Mouse (Mus musculus): ENCODE data around the gene Bex3. TPM values are rescaled to one million over a fixed set of nuclear protein-coding genes. Genes with fewer than 3 reads are reported as not detected.
"Not testable (repeated sequence)": the region's sequence is repeated elsewhere in the genome, so short reads cannot be mapped to it uniquely, and the experiment has no call there.

Bex3 gene
- not detected in 2 replicates for polyA plus RNA-seq (2012; ENCODE audit: insufficient read depth, insufficient read length, low replicate concordance, missing spikeins)

DNA sequence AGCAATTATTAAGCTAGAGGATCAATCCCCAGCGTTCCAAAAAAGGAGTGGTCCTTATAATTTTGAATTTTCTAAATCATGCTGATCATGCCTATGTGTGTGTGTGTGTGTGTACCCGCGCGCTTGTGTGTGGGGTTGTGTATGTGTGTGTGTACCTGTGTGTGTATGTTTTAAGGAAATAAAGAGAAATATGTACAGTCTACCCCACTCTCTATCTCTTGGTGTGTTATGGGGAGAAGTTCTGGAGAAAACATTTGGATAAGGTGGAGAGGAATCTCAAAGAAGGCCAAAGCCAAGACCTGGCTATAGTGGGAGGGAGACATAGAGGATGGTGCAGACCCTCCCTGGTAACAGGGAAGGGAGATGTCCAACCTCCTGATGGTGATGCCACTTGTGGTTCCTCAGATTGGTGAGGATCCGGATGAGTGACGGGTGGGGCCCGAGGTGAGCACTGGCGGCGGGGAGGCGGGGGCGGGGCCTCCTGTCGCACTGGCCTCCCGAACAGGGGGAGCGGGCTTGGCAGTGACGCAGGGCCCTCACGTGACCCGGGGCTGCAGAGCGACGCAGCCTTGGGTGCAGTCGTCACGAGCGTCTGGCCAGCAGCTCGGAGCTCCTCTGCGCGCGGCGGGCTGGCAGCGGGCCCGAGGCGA lies at the start of gene Bex3:
Gene Bex3 (plus strand): TSS at position 511 of the 650 bp plus-strand sequence.
- peak within 1 kb of the TSS; percentile 37 for H3K4me3 ChIP-seq (ENCODE audit: insufficient read depth, low read depth, low read length)
- H3K27ac ChIP-seq (ENCODE audit: insufficient read depth, low read depth, low read length): peak within 1 kb of the TSS; percentile 73
- WGBS: 42% methylated on average over 9 of the region's 30 CpGs
- H3K4me1 ChIP-seq (ENCODE audit: control insufficient read depth, insufficient read depth, low read length): not testable (repeated sequence)

DNA sequence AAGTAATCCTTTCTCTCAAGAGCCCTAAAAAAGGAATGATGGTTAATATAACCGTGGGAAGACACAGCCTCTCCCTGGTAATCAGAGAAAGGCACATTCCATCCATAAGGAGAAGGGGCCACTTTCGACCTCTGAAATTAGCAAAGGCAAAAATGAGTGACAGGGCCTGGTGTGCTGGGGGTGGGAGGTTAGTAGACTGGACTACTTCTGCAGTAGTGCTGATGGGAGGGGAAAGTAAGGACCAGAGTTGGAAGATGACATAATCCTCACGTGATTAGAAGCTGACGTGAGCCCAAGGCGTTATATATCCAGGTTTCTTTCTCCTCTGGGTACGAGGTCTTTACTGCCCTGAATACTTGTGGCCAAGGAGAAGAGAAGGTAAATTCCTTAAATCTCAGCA lies 46.3 kb upstream of the Bex3 start:
- H3K4me1 ChIP-seq (ENCODE audit: control insufficient read depth, insufficient read depth, low read length): no peaks in the 10 kb centered on the region
- WGBS: 85% methylated on average over 6 of the region's 6 CpGs
- no peak overlapping the region for H3K27ac ChIP-seq (ENCODE audit: insufficient read depth, low read depth, low read length)
- TF ChIP-seq CTCF (IDR thresholded peaks at IDR 0.05; ENCODE audit: insufficient read depth, low read depth, low read length) (no peak), POLR2A (IDR thresholded peaks at IDR 0.05; ENCODE audit: insufficient read depth, low read depth, low read length) (no peak)
- H3K4me3 ChIP-seq (ENCODE audit: insufficient read depth, low read depth, low read length): no peak overlapping the region

DNA sequence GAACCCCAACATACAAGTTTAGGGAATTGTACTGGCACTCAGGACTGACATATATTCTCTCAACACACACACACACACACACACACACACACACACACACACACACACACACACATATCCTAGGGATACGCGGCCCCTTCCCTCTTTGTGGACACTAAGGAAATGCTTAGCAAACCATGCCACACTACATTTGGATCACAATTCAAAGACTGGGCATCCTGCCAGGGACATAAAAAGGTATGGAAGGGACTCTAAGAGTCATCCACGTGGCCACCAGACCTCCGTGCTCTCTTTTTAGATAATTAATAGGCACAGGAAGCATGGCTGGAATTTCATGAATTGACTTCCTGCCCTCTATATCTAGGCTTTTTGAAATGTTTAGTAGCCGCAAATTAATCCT lies 42.3 kb upstream of the Bex3 start:
- WGBS: 65% methylated on average over 5 of the region's 5 CpGs

GRCm38 (mm10) chrX:136238118-136238517 lies 31.9 kb upstream of the Bex3 start:
- 24% methylated on average over 3 of the region's 3 CpGs for WGBS
- no peak overlapping the region for H3K27ac ChIP-seq (ENCODE audit: insufficient read depth, low read depth, low read length)
- no peaks in the 10 kb centered on the region for H3K4me1 ChIP-seq (ENCODE audit: control insufficient read depth, insufficient read depth, low read length)
- TF ChIP-seq CTCF (IDR thresholded peaks at IDR 0.05; ENCODE audit: insufficient read depth, low read depth, low read length) (no peak), POLR2A (IDR thresholded peaks at IDR 0.05; ENCODE audit: insufficient read depth, low read depth, low read length) (no peak)
- H3K4me3 ChIP-seq (ENCODE audit: insufficient read depth, low read depth, low read length): no peak overlapping the region

More for the DNA sequence above, 42.3 kb upstream of the Bex3 start:
- H3K4me1 ChIP-seq (ENCODE audit: control insufficient read depth, insufficient read depth, low read length): no peaks in the 10 kb centered on the region
- H3K27ac ChIP-seq (ENCODE audit: insufficient read depth, low read depth, low read length): no peak overlapping the region
- TF ChIP-seq POLR2A (IDR thresholded peaks at IDR 0.05; ENCODE audit: insufficient read depth, low read depth, low read length) (no peak), CTCF (IDR thresholded peaks at IDR 0.05; ENCODE audit: insufficient read depth, low read depth, low read length) (no peak)
- no peak overlapping the region for H3K4me3 ChIP-seq (ENCODE audit: insufficient read depth, low read depth, low read length)

- TF ChIP-seq POLR2A (IDR thresholded peaks at IDR 0.05; ENCODE audit: insufficient read depth, low read depth, low read length) (no peak), CTCF (IDR thresholded peaks at IDR 0.05; ENCODE audit: insufficient read depth, low read depth, low read length) (no peak)
These were observed 26.9 kb upstream of the Bex3 start for GRCm38 (mm10) chrX:136243181-136243580.

GRCm38 (mm10) chrX:136244574-136245229 lies 25.4 kb upstream of the Bex3 start, which contains the start of gene Tceal9:
Tceal9 (plus strand) TSS chrX:136245079.
- Histone ChIP-seq H3K27ac (ENCODE audit: insufficient read depth, low read depth, low read length) (peak within 1 kb of the TSS; percentile 77; the same call in 1 of the 2 replicates), H3K4me1 (ENCODE audit: control insufficient read depth, insufficient read depth, low read length) (no peaks in the 10 kb centered on the region)
- 23% methylated on average over 20 of the region's 20 CpGs for WGBS

More at GRCm38 (mm10) chrX:136243181-136243580, 26.9 kb upstream of the Bex3 start:
- WGBS: 80% methylated on average over 2 of the region's 2 CpGs
- Histone ChIP-seq H3K4me1 (ENCODE audit: control insufficient read depth, insufficient read depth, low read length) (no peaks in the 10 kb centered on the region), H3K27ac (ENCODE audit: insufficient read depth, low read depth, low read length) (no peak overlapping the region), H3K4me3 (ENCODE audit: insufficient read depth, low read depth, low read length) (no peak overlapping the region)

DNA sequence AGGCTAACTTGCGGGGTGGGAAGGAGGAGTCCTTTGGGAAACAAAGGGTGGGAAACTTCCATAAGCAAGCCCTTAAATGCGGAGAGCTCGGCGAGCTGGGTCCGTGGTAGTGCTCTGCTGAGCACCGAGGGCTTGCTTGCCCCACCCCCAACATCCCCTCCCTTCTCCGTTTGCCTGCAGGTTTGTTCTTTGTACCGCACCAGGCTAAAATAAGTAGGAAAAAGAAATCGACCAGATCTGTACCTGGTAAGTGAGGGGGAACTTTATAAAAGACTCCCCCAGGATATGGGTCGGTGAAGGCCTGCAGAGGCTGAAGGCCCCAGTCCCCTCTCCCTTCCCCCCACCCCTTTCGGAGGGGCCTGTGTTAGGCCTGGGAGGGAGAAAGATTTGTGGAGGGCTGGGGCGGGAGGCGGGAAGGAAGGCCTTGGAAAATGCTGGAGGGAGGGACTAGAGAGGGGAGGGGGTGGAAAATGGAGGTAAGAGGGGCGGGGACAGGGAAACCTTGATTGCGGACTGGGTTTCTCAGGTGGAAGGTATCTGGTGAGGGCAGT lies 24.5 kb upstream of the Bex3 start:
- 18% methylated on average over 15 of the region's 15 CpGs for WGBS
- H3K27ac ChIP-seq (ENCODE audit: insufficient read depth, low read depth, low read length): peak overlapping the region; percentile 77; the same call in 1 of the 2 replicates
- H3K4me3 ChIP-seq (ENCODE audit: insufficient read depth, low read depth, low read length): peak overlapping the region; percentile 57
- no peak for TF ChIP-seq CTCF (IDR thresholded peaks at IDR 0.05; ENCODE audit: insufficient read depth, low read depth, low read length)
- TF ChIP-seq POLR2A (IDR thresholded peaks at IDR 0.05; ENCODE audit: insufficient read depth, low read depth, low read length): no peak
- no peaks in the 10 kb centered on the region for H3K4me1 ChIP-seq (ENCODE audit: control insufficient read depth, insufficient read depth, low read length)

More at GRCm38 (mm10) chrX:136244574-136245229, 25.4 kb upstream of the Bex3 start, which contains the start of gene Tceal9:
- peak within 1 kb of the TSS; percentile 57 for H3K4me3 ChIP-seq (ENCODE audit: insufficient read depth, low read depth, low read length)
- no peak for TF ChIP-seq CTCF (IDR thresholded peaks at IDR 0.05; ENCODE audit: insufficient read depth, low read depth, low read length)
- TF ChIP-seq POLR2A (IDR thresholded peaks at IDR 0.05; ENCODE audit: insufficient read depth, low read depth, low read length): peak; percentile 35; the same call in 1 of the 2 replicates

- TF ChIP-seq CTCF (IDR thresholded peaks at IDR 0.05; ENCODE audit: insufficient read depth, low read depth, low read length): no peak
- TF ChIP-seq POLR2A (IDR thresholded peaks at IDR 0.05; ENCODE audit: insufficient read depth, low read depth, low read length): no peak
- Histone ChIP-seq H3K4me1 (ENCODE audit: control insufficient read depth, insufficient read depth, low read length) (no peaks in the 10 kb centered on the region), H3K27ac (ENCODE audit: insufficient read depth, low read depth, low read length) (no peak overlapping the region), H3K4me3 (ENCODE audit: insufficient read depth, low read depth, low read length) (no peak overlapping the region)
- 59% methylated on average over 6 of the region's 6 CpGs for WGBS
These were observed 21.2 kb upstream of the Bex3 start for GRCm38 (mm10) chrX:136248811-136249210.

DNA sequence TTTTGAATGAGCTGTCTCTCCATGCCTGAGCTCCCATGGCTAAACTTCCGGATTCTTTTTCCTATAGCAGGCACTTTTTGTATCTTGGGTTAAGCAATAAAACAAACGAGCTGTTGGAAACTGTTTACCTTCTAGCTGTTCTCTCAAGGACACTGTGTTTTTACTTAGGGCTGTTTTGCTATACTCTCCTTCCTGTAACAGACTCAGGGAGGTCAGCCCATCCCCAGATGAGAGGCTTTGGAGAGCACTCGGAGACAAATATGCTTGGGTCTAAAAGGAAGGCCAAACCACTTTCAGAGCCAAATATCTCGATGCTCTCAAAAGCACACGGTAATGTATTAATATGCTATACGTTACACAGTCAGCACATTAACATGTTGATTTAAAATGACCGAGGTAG lies 20.4 kb upstream of the Bex3 start:
- H3K4me3 ChIP-seq (ENCODE audit: insufficient read depth, low read depth, low read length): no peak overlapping the region
- H3K27ac ChIP-seq (ENCODE audit: insufficient read depth, low read depth, low read length): no peak overlapping the region
- no peaks in the 10 kb centered on the region for H3K4me1 ChIP-seq (ENCODE audit: control insufficient read depth, insufficient read depth, low read length)
- TF ChIP-seq CTCF (IDR thresholded peaks at IDR 0.05; ENCODE audit: insufficient read depth, low read depth, low read length) (no peak), POLR2A (IDR thresholded peaks at IDR 0.05; ENCODE audit: insufficient read depth, low read depth, low read length) (no peak)
- WGBS: 78% methylated on average over 7 of the region's 7 CpGs
